Mouse (Mus musculus): ENCODE data around the gene Cep290. TPM values are rescaled to one million over a fixed set of nuclear protein-coding genes. Genes with fewer than 3 reads are reported as not detected.

Gene Cep290
- polyA plus RNA-seq, 1 experiment from 2014 or later: 1.6 TPM

DNA sequence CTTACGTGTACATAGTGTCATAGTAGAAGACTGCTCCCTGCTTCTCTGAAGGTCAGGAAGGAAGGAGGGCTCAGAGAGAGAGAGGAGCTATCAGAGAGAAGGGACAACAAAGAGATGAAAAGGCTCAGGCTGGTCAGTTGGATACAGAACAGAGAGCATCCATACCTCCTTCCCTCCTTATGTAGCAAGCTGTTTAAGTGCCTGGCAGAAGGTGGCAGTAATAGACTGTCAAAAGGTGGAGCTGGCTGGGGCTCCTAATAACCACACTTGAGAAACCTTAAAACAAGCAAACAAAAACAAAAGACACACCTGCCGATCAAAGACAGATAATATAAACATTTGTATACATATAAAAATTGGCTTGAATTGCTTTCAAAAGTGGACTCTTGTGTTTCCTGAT is 116.9 kb downstream of the Cep290 start:
- H3K36me3 ChIP-seq (ENCODE audit: control insufficient read depth, insufficient read depth): no peaks in the 10 kb centered on the region
- H3K27ac ChIP-seq (ENCODE audit: low read depth, low read length): no peak overlapping the region
- no peak overlapping the region for H3K4me2 ChIP-seq (replicated peaks; ENCODE audit: low read depth)
- H3K4me1 ChIP-seq (replicated peaks; ENCODE audit: control insufficient read depth, insufficient read depth, low read length): no peaks in the 10 kb centered on the region
- TF ChIP-seq CTCF (IDR thresholded peaks at IDR 0.05; ENCODE audit: low read depth): peak; percentile 12; the same call in 1 of the 2 replicates
- H3K9me3 ChIP-seq (ENCODE audit: control insufficient read depth): no peaks in the 10 kb centered on the region
- no peak overlapping the region for H3K9ac ChIP-seq (ENCODE audit: low read depth, low read length)
- 50% methylated on average over 2 of the region's 2 CpGs for WGBS
- ATAC-seq: no peak
- no peak overlapping the region for H3K4me3 ChIP-seq (ENCODE audit: low read depth, low read length)
- no peaks in the 10 kb centered on the region for H3K27me3 ChIP-seq (replicated peaks; ENCODE audit: control insufficient read depth, insufficient read depth, low read length)

DNA sequence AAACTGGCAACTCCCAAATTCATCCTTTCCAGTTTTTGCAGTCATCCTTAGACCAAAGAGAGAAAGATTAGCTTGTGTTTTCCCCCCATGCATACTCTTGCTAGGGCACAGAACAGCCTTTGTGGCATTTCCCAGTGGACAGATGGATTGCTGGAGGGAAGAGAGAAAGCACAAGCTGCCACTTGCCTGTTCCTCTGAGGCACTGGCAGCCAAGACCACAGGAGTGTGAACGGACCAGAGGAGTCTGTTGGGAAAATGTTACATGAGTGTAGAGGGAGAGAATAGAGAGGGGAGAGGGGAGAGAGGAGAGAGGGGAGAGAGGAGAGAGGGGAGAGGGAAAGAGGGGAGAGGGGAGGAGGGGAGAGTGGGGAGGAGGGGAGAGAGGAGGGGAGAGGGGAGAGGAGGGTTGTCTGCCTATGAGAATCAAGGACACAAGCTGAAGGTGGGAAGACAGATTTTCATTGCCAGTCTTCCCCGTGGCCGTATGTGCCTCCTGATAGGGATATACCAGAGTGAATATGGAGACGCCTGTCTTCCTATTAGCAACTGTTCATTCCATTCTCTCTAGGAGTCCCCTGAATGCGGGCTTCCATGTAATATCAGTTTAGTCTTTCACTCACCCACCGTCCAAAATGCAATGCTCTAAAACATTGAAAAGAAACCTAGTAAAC is 130.0 kb downstream of the Cep290 start:
- Histone ChIP-seq H3K27ac (ENCODE audit: low read depth, low read length) (no peak overlapping the region), H3K9ac (ENCODE audit: low read depth, low read length) (no peak overlapping the region), H3K9me3 (ENCODE audit: control insufficient read depth) (no peaks in the 10 kb centered on the region), H3K4me1 (replicated peaks; ENCODE audit: control insufficient read depth, insufficient read depth, low read length) (no peaks in the 10 kb centered on the region), H3K4me2 (replicated peaks; ENCODE audit: low read depth) (no peak overlapping the region), H3K4me3 (ENCODE audit: low read depth, low read length) (no peak overlapping the region), H3K27me3 (replicated peaks; ENCODE audit: control insufficient read depth, insufficient read depth, low read length) (no peaks in the 10 kb centered on the region), H3K36me3 (ENCODE audit: control insufficient read depth, insufficient read depth) (no peaks in the 10 kb centered on the region)
- no peak for ATAC-seq
- 86% methylated on average over 6 of the region's 6 CpGs for WGBS
- no peak for TF ChIP-seq CTCF (IDR thresholded peaks at IDR 0.05; ENCODE audit: low read depth)

DNA sequence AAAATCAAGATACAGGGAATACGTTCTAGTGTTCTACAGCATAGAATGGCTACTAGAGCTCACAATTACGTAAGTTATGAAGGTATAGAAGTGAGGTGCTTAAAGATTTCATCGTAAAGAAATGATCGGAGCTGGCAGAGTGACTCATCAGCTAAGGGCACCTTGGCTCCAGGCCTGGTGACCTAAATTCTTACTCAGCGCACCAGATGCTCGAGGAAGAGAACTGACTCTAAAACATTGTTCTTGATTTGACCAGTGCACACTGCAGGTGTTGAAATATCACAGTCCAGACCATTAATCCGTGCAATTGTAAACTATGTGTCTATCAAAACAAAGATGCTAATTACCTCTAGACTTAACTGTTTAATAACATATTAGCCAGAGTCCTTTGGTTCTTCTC is 132.1 kb downstream of the Cep290 start:
- Histone ChIP-seq H3K27ac (ENCODE audit: low read depth, low read length) (no peak overlapping the region), H3K9me3 (ENCODE audit: control insufficient read depth) (no peaks in the 10 kb centered on the region), H3K36me3 (ENCODE audit: control insufficient read depth, insufficient read depth) (no peaks in the 10 kb centered on the region), H3K27me3 (replicated peaks; ENCODE audit: control insufficient read depth, insufficient read depth, low read length) (no peaks in the 10 kb centered on the region), H3K9ac (ENCODE audit: low read depth, low read length) (no peak overlapping the region), H3K4me3 (ENCODE audit: low read depth, low read length) (no peak overlapping the region), H3K4me1 (replicated peaks; ENCODE audit: control insufficient read depth, insufficient read depth, low read length) (no peaks in the 10 kb centered on the region), H3K4me2 (replicated peaks; ENCODE audit: low read depth) (no peak overlapping the region)
- no peak for ATAC-seq
- 81% methylated on average over 7 of the region's 7 CpGs for WGBS
- no peak for TF ChIP-seq CTCF (IDR thresholded peaks at IDR 0.05; ENCODE audit: low read depth)

DNA sequence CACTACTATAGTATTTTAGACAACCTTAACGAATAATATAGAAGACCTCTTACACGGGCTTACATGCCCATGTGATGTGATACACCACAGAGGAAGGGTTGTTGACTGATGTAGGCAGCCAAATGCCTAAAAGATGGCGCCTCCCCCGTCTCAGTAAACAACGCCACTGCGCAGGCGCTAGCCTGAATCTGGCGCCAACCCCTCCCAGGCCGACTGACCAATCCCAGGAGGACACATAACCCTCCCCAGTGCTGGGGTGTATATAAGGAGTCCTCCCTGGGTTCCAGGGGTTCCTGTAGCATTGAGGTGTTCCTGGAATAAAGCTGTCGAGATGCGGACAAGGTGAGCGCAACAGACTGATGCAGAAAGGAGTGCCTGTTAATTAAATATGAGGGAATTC is 132.7 kb downstream of the Cep290 start:
- no peak overlapping the region for H3K9ac ChIP-seq (ENCODE audit: low read depth, low read length)
- no peak overlapping the region for H3K4me2 ChIP-seq (replicated peaks; ENCODE audit: low read depth)
- H3K36me3 ChIP-seq (ENCODE audit: control insufficient read depth, insufficient read depth): no peaks in the 10 kb centered on the region
- no peaks in the 10 kb centered on the region for H3K4me1 ChIP-seq (replicated peaks; ENCODE audit: control insufficient read depth, insufficient read depth, low read length)
- no peaks in the 10 kb centered on the region for H3K9me3 ChIP-seq (ENCODE audit: control insufficient read depth)
- H3K27me3 ChIP-seq (replicated peaks; ENCODE audit: control insufficient read depth, insufficient read depth, low read length): no peaks in the 10 kb centered on the region
- no peak overlapping the region for H3K4me3 ChIP-seq (ENCODE audit: low read depth, low read length)
- 94% methylated on average over 12 of the region's 12 CpGs for WGBS
- no peak overlapping the region for H3K27ac ChIP-seq (ENCODE audit: low read depth, low read length)
- no peak for ATAC-seq
- TF ChIP-seq CTCF (IDR thresholded peaks at IDR 0.05; ENCODE audit: low read depth): no peak

DNA sequence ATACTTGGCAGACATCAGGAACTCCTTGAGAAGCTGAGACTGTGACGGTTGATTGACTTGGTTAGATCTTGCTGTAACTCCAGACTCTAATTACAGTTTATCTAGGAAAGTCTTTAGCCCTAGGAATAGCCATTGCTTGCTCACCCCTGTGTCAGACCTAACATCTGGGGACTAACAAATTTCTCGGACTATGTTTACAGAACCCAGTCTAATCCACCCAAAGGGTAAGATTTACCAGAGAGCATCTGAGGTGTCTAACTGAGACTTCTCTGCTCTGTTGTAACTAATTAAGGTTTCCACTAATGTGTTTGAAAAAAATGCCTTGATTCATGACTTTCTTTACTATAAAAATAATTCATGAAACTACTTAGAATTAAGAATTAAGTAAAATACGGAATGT is 135.1 kb downstream of the Cep290 start:
- Histone ChIP-seq H3K27ac (ENCODE audit: low read depth, low read length) (no peak overlapping the region), H3K27me3 (replicated peaks; ENCODE audit: control insufficient read depth, insufficient read depth, low read length) (no peaks in the 10 kb centered on the region), H3K4me2 (replicated peaks; ENCODE audit: low read depth) (no peak overlapping the region), H3K9ac (ENCODE audit: low read depth, low read length) (no peak overlapping the region), H3K36me3 (ENCODE audit: control insufficient read depth, insufficient read depth) (no peaks in the 10 kb centered on the region), H3K9me3 (ENCODE audit: control insufficient read depth) (no peaks in the 10 kb centered on the region), H3K4me3 (ENCODE audit: low read depth, low read length) (no peak overlapping the region), H3K4me1 (replicated peaks; ENCODE audit: control insufficient read depth, insufficient read depth, low read length) (no peaks in the 10 kb centered on the region)
- TF ChIP-seq CTCF (IDR thresholded peaks at IDR 0.05; ENCODE audit: low read depth): no peak
- no peak for ATAC-seq
- 55% methylated on average over 3 of the region's 3 CpGs for WGBS

Other genes starting within 250 kb of the Cep290 start
- not detected in 2 replicates for gene Gm4301, start 151.9 kb upstream of the Cep290 start, polyA plus RNA-seq (2015; fragmentation: Nextera tagmentation; extraction: Ambion mirVana)
- gene Gm4302, start 146.7 kb upstream of the Cep290 start, polyA plus RNA-seq (2015; fragmentation: Nextera tagmentation; extraction: Ambion mirVana): not detected in 2 replicates
- gene Gm4303, start 141.6 kb upstream of the Cep290 start, polyA plus RNA-seq (2015; fragmentation: Nextera tagmentation; extraction: Ambion mirVana): not detected in 2 replicates
- gene Gm4305, start 136.5 kb upstream of the Cep290 start, polyA plus RNA-seq (2015; fragmentation: Nextera tagmentation; extraction: Ambion mirVana): not detected in 2 replicates
- not detected in 2 replicates for gene Gm4307, start 126.2 kb upstream of the Cep290 start, polyA plus RNA-seq (2015; fragmentation: Nextera tagmentation; extraction: Ambion mirVana)
- not detected in 2 replicates for gene Gm4312, start 105.0 kb upstream of the Cep290 start, polyA plus RNA-seq (2015; fragmentation: Nextera tagmentation; extraction: Ambion mirVana)
- 4.5 and 5.9 TPM in 2 replicates for gene Tmtc3, start 208 bp upstream of the Cep290 start, polyA plus RNA-seq (2015; fragmentation: Nextera tagmentation; extraction: Ambion mirVana)
- 3.6 TPM in 2 replicates for gene 4930430F08Rik, start 102.9 kb downstream of the Cep290 start, polyA plus RNA-seq (2015; fragmentation: Nextera tagmentation; extraction: Ambion mirVana)
- gene 1700017N19Rik, start 102.9 kb downstream of the Cep290 start, polyA plus RNA-seq (2015; fragmentation: Nextera tagmentation; extraction: Ambion mirVana): not detected in 2 replicates

Measured in intestine, postnatal 0 days (tissue).